Mouse (Mus musculus) heart, embryonic 13.5 days (tissue): ENCODE data around the gene Tcea2. TPM values are rescaled to one million over a fixed set of nuclear protein-coding genes. Genes with fewer than 3 reads are reported as not detected.

Source experiments
- ATAC-seq: fragments of 200-750 bp; cut with Nextera tagmentation; 2 replicates; pipeline ENCODE4 v1.8.0; 2017; ENCODE audit warnings: moderate TSS enrichment; ENCODE audit not compliant: insufficient number of reproducible peaks, low FRiP score, low TSS enrichment; ENCODE audit errors: extremely low read depth
- H3K27ac ChIP-seq: fragments of 300-500 bp; sonication (generic); replicated peaks from 2 replicates; pipeline ENCODE4 v1.5.1; 2015; ENCODE audit warnings: moderate library complexity, mild to moderate bottlenecking, inconsistent platforms
- H3K27me3 ChIP-seq: fragments of 300-500 bp; sonication (generic); replicated peaks from 2 replicates; pipeline ENCODE4 v1.6.1; 2015; ENCODE audit warnings: mild to moderate bottlenecking, inconsistent platforms
- H3K36me3 ChIP-seq: fragments of 300-500 bp; sonication (generic); 2 replicates; pipeline ENCODE4 v1.6.1; 2015; ENCODE audit warnings: mild to moderate bottlenecking, inconsistent platforms
- H3K4me1 ChIP-seq: fragments of 300-500 bp; sonication (generic); 2 replicates; pipeline ENCODE4 v1.6.1; 2015; ENCODE audit warnings: inconsistent platforms
- H3K4me2 ChIP-seq: fragments of 300-500 bp; sonication (generic); 2 replicates; pipeline ENCODE4 v1.6.1; 2015; ENCODE audit warnings: inconsistent platforms, mild to moderate bottlenecking, moderate library complexity
- H3K4me3 ChIP-seq: fragments of 300-500 bp; sonication (generic); 2 replicates; pipeline ENCODE4 v1.5.1; 2015; ENCODE audit warnings: moderate library complexity, mild to moderate bottlenecking, inconsistent platforms
- H3K9ac ChIP-seq: fragments of 300-500 bp; sonication (generic); 2 replicates; pipeline ENCODE4 v1.6.1; 2015; ENCODE audit warnings: inconsistent platforms, mild to moderate bottlenecking, moderate library complexity
- H3K9me3 ChIP-seq: fragments of 300-500 bp; sonication (generic); 2 replicates; pipeline ENCODE4 v1.6.1; 2016; ENCODE audit warnings: inconsistent platforms
- WGBS: fragments of 180-500 bp; shearing (Covaris S2); methylation state at CpG from one replicate; pipeline ENCODE4 v1.1.7; 2015; ENCODE audit warnings: mixed read lengths; 5-methylcytosine and 5-hydroxymethylcytosine counted together
- polyA plus RNA-seq: library from polyadenylated mRNA; unstranded; fragments of >200 nt; fragmentation: Nextera tagmentation; extraction: Ambion mirVana; gene quantifications from 2 replicates; pipeline ENCODE4 v1.2.1, GENCODE M21; 2015

Tcea2 gene
- 15.2 and 17.1 TPM in 2 replicates for polyA plus RNA-seq

GRCm38 (mm10) chr2:181679951-181680715, at the start of gene Tcea2:
Tcea2 (plus strand) TSS chr2:181680310.
- peak within 1 kb of the TSS; percentile 80 for H3K4me3 ChIP-seq
- H3K27ac ChIP-seq: peak within 1 kb of the TSS; percentile 67
- peak within 1 kb of the TSS; percentile 94 for H3K4me2 ChIP-seq
- peak; percentile 31; the same call in 1 of the 2 replicates for ATAC-seq
- H3K9me3 ChIP-seq: no peaks in the 10 kb centered on the region
- WGBS: under 1% methylated on average over 51 of the region's 69 CpGs
- H3K9ac ChIP-seq: peak within 1 kb of the TSS; percentile 96
- H3K27me3 ChIP-seq: peaks cover under 1% of the 10 kb centered on the region; the same call in 1 of the 2 replicates
- H3K36me3 ChIP-seq: no peaks in the 10 kb centered on the region
- peaks cover 27% of the 10 kb centered on the region for H3K4me1 ChIP-seq

DNA sequence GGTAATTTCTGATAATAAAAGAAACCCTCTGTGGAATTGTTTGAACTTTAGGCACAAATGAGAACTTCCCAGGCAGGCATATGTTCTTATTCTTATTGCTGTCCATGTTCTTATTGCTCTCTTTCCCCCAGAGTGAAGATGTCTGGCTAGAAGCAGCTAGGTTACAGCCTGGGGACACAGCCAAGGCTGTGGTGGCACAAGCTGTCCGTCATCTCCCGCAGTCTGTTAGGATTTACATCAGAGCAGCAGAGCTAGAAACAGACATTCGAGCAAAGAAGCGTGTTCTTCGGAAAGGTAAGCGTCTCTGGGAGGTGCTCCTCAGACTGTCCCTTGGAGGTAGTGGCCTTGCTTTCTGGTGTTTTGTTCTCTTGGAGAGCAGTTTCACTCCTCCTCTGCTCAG, 47.5 kb upstream of the Tcea2 start:
- Histone ChIP-seq H3K4me3 (no peak overlapping the region), H3K36me3 (peaks cover 81% of the 10 kb centered on the region), H3K9ac (no peak overlapping the region), H3K9me3 (no peaks in the 10 kb centered on the region), H3K27ac (no peak overlapping the region), H3K4me1 (no peaks in the 10 kb centered on the region), H3K27me3 (no peaks in the 10 kb centered on the region), H3K4me2 (no peak overlapping the region)
- ATAC-seq: no peak
- whole genome bisulfite sequencing: 94% methylated on average over 6 of the region's 6 CpGs

GRCm38 (mm10) chr2:181635865-181636264, 44.2 kb upstream of the Tcea2 start:
- Histone ChIP-seq H3K27ac (no peak overlapping the region), H3K4me2 (no peak overlapping the region), H3K4me1 (no peaks in the 10 kb centered on the region), H3K9me3 (no peaks in the 10 kb centered on the region), H3K9ac (no peak overlapping the region), H3K27me3 (no peaks in the 10 kb centered on the region), H3K4me3 (no peak overlapping the region), H3K36me3 (peaks cover 89% of the 10 kb centered on the region)
- ATAC-seq: no peak
- 83% methylated on average over 3 of the region's 3 CpGs for WGBS

GRCm38 (mm10) chr2:181644361-181644760, 35.7 kb upstream of the Tcea2 start:
- WGBS: 92% methylated on average over 2 of the region's 2 CpGs
- Histone ChIP-seq H3K36me3 (peaks cover 98% of the 10 kb centered on the region), H3K4me1 (no peaks in the 10 kb centered on the region), H3K4me3 (no peak overlapping the region), H3K9me3 (no peaks in the 10 kb centered on the region), H3K9ac (no peak overlapping the region), H3K27ac (no peak overlapping the region), H3K4me2 (no peak overlapping the region), H3K27me3 (no peaks in the 10 kb centered on the region)
- ATAC-seq: no peak

- Histone ChIP-seq H3K36me3 (peaks cover 98% of the 10 kb centered on the region), H3K9me3 (no peaks in the 10 kb centered on the region), H3K4me2 (no peak overlapping the region), H3K4me3 (no peak overlapping the region), H3K27ac (no peak overlapping the region), H3K27me3 (no peaks in the 10 kb centered on the region), H3K4me1 (no peaks in the 10 kb centered on the region), H3K9ac (no peak overlapping the region)
- WGBS: 87% methylated on average over 3 of the region's 3 CpGs
- ATAC-seq: no peak
These were observed 34.4 kb upstream of the Tcea2 start for GRCm38 (mm10) chr2:181645666-181646065.

DNA sequence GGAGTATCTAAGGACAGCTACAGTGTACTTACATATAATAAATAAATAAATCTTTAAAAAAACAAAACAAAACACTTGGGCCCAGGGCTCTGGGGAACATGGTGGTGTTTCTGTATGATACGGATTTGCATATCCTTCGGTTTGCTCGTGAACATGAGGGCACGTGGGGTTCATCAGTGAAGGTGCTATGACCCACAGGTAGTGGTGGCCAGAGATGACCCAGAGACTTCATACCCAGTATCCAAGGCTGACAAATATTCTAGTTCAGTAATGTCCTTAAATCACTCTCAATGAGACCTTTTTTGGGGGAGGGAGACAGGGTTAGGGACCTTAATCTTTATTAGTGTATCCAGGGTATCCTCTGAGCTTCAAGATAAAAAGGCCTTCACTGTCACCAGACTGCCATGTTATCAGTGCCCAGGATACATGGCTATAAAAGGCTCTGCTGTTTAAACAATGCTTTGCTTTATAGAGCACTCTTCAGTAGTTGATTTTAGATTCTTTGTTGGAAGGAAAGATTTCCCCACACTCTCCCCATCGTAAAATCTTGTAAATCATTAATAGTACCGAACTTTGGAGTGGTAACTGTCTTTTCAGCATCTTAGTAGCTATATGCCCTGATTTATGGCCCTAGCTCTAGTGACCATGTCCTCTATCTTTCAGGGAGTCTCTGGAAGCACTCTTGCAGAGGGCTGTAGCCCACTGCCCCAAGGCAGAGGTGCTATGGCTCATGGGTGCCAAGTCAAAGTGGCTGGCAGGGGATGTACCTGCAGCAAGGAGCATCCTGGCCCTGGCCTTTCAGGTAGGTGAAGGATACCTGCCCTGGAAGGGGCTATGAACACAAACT, 33.3 kb upstream of the Tcea2 start:
- Histone ChIP-seq H3K4me2 (no peak overlapping the region), H3K27ac (no peak overlapping the region), H3K4me3 (no peak overlapping the region), H3K36me3 (peaks cover 98% of the 10 kb centered on the region), H3K9ac (no peak overlapping the region), H3K4me1 (no peaks in the 10 kb centered on the region), H3K27me3 (no peaks in the 10 kb centered on the region), H3K9me3 (no peaks in the 10 kb centered on the region)
- WGBS: 89% methylated on average over 6 of the region's 6 CpGs
- no peak for ATAC-seq

- no peak overlapping the region for H3K9ac ChIP-seq
These were observed 31.2 kb upstream of the Tcea2 start for GRCm38 (mm10) chr2:181648926-181649325.

GRCm38 (mm10) chr2:181653065-181653464, 27.0 kb upstream of the Tcea2 start:
- Histone ChIP-seq H3K27me3 (no peaks in the 10 kb centered on the region), H3K36me3 (peaks cover 92% of the 10 kb centered on the region)

More at GRCm38 (mm10) chr2:181648926-181649325, 31.2 kb upstream of the Tcea2 start:
- 91% methylated on average over 10 of the region's 10 CpGs for WGBS
- H3K4me1 ChIP-seq: peaks cover 8% of the 10 kb centered on the region
- no peaks in the 10 kb centered on the region for H3K27me3 ChIP-seq
- no peak overlapping the region for H3K4me3 ChIP-seq
- no peaks in the 10 kb centered on the region for H3K9me3 ChIP-seq
- no peak overlapping the region for H3K27ac ChIP-seq
- H3K36me3 ChIP-seq: peaks cover 98% of the 10 kb centered on the region
- H3K4me2 ChIP-seq: no peak overlapping the region
- ATAC-seq: no peak

DNA sequence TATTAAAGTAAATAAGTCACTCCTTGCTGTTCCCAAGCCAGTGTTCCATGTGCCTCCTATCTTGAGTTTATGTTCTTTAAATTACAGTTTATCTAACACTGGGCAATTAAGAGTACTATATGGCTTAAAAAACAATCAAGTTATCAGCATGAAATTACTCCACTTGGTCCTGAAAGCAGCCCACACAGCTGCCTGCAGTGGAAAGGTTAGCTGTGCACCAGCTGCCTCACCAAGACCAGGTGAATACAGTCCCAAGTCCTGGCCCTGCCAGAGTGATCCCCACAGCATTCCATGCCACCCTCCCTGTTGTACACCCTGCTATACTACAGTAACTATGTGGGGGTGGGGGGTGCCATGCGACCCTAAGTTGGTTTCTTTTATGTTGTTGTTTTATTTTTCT, 26.6 kb upstream of the Tcea2 start:
- H3K27ac ChIP-seq: no peak overlapping the region
- H3K4me3 ChIP-seq: no peak overlapping the region
- H3K36me3 ChIP-seq: peaks cover 87% of the 10 kb centered on the region
- no peak overlapping the region for H3K4me2 ChIP-seq
- no peaks in the 10 kb centered on the region for H3K9me3 ChIP-seq
- no peaks in the 10 kb centered on the region for H3K27me3 ChIP-seq
- ATAC-seq: no peak
- peaks cover 21% of the 10 kb centered on the region for H3K4me1 ChIP-seq
- 86% methylated on average over 1 of the region's 1 CpGs for WGBS
- H3K9ac ChIP-seq: 0 out of 2 replicates have a peak overlapping the region, but pooled peaks have one; percentile 50

More at GRCm38 (mm10) chr2:181653065-181653464, 27.0 kb upstream of the Tcea2 start:
- H3K9me3 ChIP-seq: no peaks in the 10 kb centered on the region
- ATAC-seq: no peak
- no peak overlapping the region for H3K27ac ChIP-seq
- H3K9ac ChIP-seq: no peak overlapping the region
- no peak overlapping the region for H3K4me3 ChIP-seq
- no peak overlapping the region for H3K4me2 ChIP-seq
- peaks cover 19% of the 10 kb centered on the region for H3K4me1 ChIP-seq

DNA sequence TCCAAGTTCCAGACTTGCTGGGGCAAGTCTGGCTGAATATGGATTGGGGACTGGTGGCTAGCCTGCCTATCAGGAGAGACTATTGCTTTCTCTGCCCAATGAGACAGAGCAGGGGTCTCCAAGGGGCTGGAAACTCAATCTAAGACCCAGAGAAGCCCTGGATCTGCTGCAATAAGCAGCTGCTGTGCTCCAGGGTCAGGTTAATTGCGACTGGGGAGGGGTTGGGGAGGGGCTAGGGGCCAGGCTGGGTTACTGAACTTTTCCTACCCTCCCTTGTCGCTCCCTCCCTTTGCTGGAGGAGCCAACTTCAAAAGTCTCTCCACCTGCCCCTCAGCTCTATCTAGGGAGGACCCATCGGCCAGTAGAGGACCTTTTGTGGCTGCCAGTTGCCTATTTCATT, 23.4 kb upstream of the Tcea2 start, which contains the start of gene Gm29797:
Gm29797 (plus strand) TSS at position 301 of the 400 bp plus-strand sequence.
- H3K36me3 ChIP-seq: peaks cover 55% of the 10 kb centered on the region
- H3K4me1 ChIP-seq: peaks cover 34% of the 10 kb centered on the region
- no peak within 1 kb of the TSS for H3K4me2 ChIP-seq
- H3K9me3 ChIP-seq: no peaks in the 10 kb centered on the region
- H3K27ac ChIP-seq: no peak within 1 kb of the TSS
- no peaks in the 10 kb centered on the region for H3K27me3 ChIP-seq
- no peak for ATAC-seq
- H3K4me3 ChIP-seq: no peak within 1 kb of the TSS
- WGBS: 67% methylated on average over 3 of the region's 3 CpGs
- H3K9ac ChIP-seq: no peak within 1 kb of the TSS

DNA sequence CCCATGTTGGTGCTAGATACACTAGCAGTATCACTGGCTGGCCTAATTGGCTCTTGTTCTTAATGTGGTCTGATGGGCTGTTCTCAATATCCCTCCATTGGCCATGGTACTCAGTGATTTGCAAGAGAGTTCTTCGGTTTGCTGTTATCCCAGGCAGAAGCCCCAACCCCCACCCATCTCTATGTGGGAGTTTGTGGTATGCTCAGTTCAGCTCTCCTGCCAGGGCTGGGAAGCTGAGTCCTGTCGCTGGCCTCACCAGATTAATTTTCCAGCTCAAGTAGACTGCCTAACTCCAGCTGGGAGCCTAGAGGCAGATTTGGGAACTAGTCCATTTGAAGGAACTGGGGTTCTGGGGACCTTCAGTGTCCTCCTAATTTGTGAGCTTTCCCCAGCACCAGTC, 22.7 kb upstream of the Tcea2 start:
- ATAC-seq: no peak
- no peaks in the 10 kb centered on the region for H3K27me3 ChIP-seq
- no peak overlapping the region for H3K4me2 ChIP-seq
- peaks cover 34% of the 10 kb centered on the region for H3K4me1 ChIP-seq
- H3K9ac ChIP-seq: no peak overlapping the region
- 50% methylated on average over 2 of the region's 2 CpGs for WGBS
- no peaks in the 10 kb centered on the region for H3K9me3 ChIP-seq
- no peak overlapping the region for H3K4me3 ChIP-seq
- H3K27ac ChIP-seq: no peak overlapping the region
- peaks cover 48% of the 10 kb centered on the region for H3K36me3 ChIP-seq
